Mouse (Mus musculus) C2C12 (cell line): Measurements from ENCODE around the gene Acot1. TPM values are rescaled to one million over a fixed set of nuclear protein-coding genes. Genes with fewer than 3 reads are reported as not detected.

Experiments
- H3K27me3 ChIP-seq: one replicate; pipeline ENCODE4 v1.6.1; 2011; ENCODE audit not compliant: control insufficient read depth, insufficient read depth, insufficient read length
- H3K36me3 ChIP-seq: one replicate; pipeline ENCODE4 v1.6.1; 2011; ENCODE audit not compliant: control insufficient read depth, insufficient read depth
- H3K4me3 ChIP-seq: one replicate; pipeline ENCODE4 v1.5.1; 2011; ENCODE audit warnings: mild to moderate bottlenecking, control low read depth; ENCODE audit not compliant: poor library complexity, insufficient read depth, severe bottlenecking
- H3K79me2 ChIP-seq: one replicate; pipeline ENCODE4 v1.6.1; 2011; ENCODE audit not compliant: control insufficient read depth, insufficient read depth
- H3K79me3 ChIP-seq: one replicate; pipeline ENCODE4 v1.6.1; 2011; ENCODE audit warnings: low read depth, control low read depth
- H3ac ChIP-seq: one replicate; pipeline ENCODE3; 2011; ENCODE audit warnings: low read depth; ENCODE audit not compliant: control insufficient read depth, insufficient read length
- CEBPB ChIP-seq: IDR thresholded peaks from one replicate; pipeline ENCODE4 v1.6.1; 2011; ENCODE audit warnings: low read depth, mild to moderate bottlenecking, control low read depth, moderate library complexity
- CTCF ChIP-seq: IDR thresholded peaks from one replicate; pipeline ENCODE4 v1.5.1; 2011; ENCODE audit not compliant: control insufficient read depth, insufficient read depth, insufficient read length
- FOSL1 ChIP-seq: IDR thresholded peaks from one replicate; pipeline ENCODE4 v1.8.0; 2011; ENCODE audit warnings: mild to moderate bottlenecking, low read length; ENCODE audit not compliant: poor library complexity, insufficient read depth, severe bottlenecking
- MAX ChIP-seq: IDR thresholded peaks from one replicate; pipeline ENCODE4 v1.6.1; 2011; ENCODE audit warnings: mild to moderate bottlenecking, control low read depth
- MYOD1 ChIP-seq: IDR thresholded peaks from one replicate; pipeline ENCODE4 v1.6.1; 2011; ENCODE audit warnings: low read depth; ENCODE audit not compliant: control insufficient read depth, insufficient read length
- MYOG ChIP-seq: IDR thresholded peaks from one replicate; pipeline ENCODE4 v1.6.1; 2011; ENCODE audit not compliant: control insufficient read depth, insufficient read length; ENCODE audit errors: extremely low read depth
- USF1 ChIP-seq: IDR thresholded peaks from one replicate; pipeline ENCODE4 v1.6.1; 2011; ENCODE audit warnings: low read depth, mild to moderate bottlenecking, control low read depth, moderate library complexity
- polyA plus RNA-seq: library from polyadenylated mRNA; unstranded; fragments of >200 nt; fragmentation: generic; extraction: Trizol; gene quantifications from one replicate; pipeline ENCODE4 v1.2.1, GENCODE M21; 2012; ENCODE audit warnings: missing spikeins

Gene Acot1
- polyA plus RNA-seq, 1 experiment = 0.41 TPM

- Histone ChIP-seq H3K79me2 (no peaks in the 10 kb centered on the region), H3K27me3 (no peaks in the 10 kb centered on the region), H3K36me3 (no peaks in the 10 kb centered on the region), H3ac (no peak within 1 kb of the TSS), H3K4me3 (no peak within 1 kb of the TSS), H3K79me3 (no peaks in the 10 kb centered on the region)
- TF ChIP-seq USF1 = no peak
- TF ChIP-seq MYOG = no peak
- TF ChIP-seq CTCF = no peak
- TF ChIP-seq CEBPB = no peak
- no peak for TF ChIP-seq MAX
- no peak for TF ChIP-seq FOSL1
- TF ChIP-seq MYOD1 = no peak
Observed at GRCm38 (mm10) chr12:84051937-84052474, 42.7 kb downstream of the Acot1 start, which contains the start of gene Acot3. Gene Acot3 (plus strand): TSS chr12:84052144.

GRCm38 (mm10) chr12:84052609-84053008 is 43.3 kb downstream of the Acot1 start:
- no peaks in the 10 kb centered on the region for H3K36me3 ChIP-seq
- no peak overlapping the region for H3K4me3 ChIP-seq
- no peak overlapping the region for H3ac ChIP-seq
- no peaks in the 10 kb centered on the region for H3K79me3 ChIP-seq
- TF ChIP-seq MYOG (no peak), MAX (no peak), FOSL1 (no peak), CEBPB (no peak)
- no peaks in the 10 kb centered on the region for H3K79me2 ChIP-seq
- no peaks in the 10 kb centered on the region for H3K27me3 ChIP-seq

GRCm38 (mm10) chr12:84053173-84053572 is 43.9 kb downstream of the Acot1 start:
- Histone ChIP-seq H3ac (no peak overlapping the region), H3K4me3 (no peak overlapping the region), H3K27me3 (peaks cover 3% of the 10 kb centered on the region), H3K79me3 (no peaks in the 10 kb centered on the region), H3K36me3 (no peaks in the 10 kb centered on the region), H3K79me2 (no peaks in the 10 kb centered on the region)
- no peak for TF ChIP-seq MYOD1
- TF ChIP-seq FOSL1 = no peak
- TF ChIP-seq USF1 = no peak
- no peak for TF ChIP-seq MYOG
- no peak for TF ChIP-seq CTCF
- no peak for TF ChIP-seq CEBPB
- TF ChIP-seq MAX = no peak

GRCm38 (mm10) chr12:84053679-84054391 is 44.5 kb downstream of the Acot1 start:
- H3K79me2 ChIP-seq = no peaks in the 10 kb centered on the region
- H3K4me3 ChIP-seq = no peak overlapping the region

GRCm38 (mm10) chr12:84060946-84061345 is 51.7 kb downstream of the Acot1 start:
- peaks cover 8% of the 10 kb centered on the region for H3K27me3 ChIP-seq
- no peaks in the 10 kb centered on the region for H3K36me3 ChIP-seq

More at GRCm38 (mm10) chr12:84053679-84054391, 44.5 kb downstream of the Acot1 start:
- Histone ChIP-seq H3K79me3 (no peaks in the 10 kb centered on the region), H3K36me3 (no peaks in the 10 kb centered on the region), H3K27me3 (peaks cover 3% of the 10 kb centered on the region), H3ac (no peak overlapping the region)
- no peak for TF ChIP-seq MYOG
- TF ChIP-seq CTCF = no peak
- no peak for TF ChIP-seq MAX
- TF ChIP-seq MYOD1 = no peak
- TF ChIP-seq FOSL1 = no peak
- no peak for TF ChIP-seq CEBPB
- no peak for TF ChIP-seq USF1

More at GRCm38 (mm10) chr12:84060946-84061345, 51.7 kb downstream of the Acot1 start:
- Histone ChIP-seq H3K4me3 (no peak overlapping the region), H3K79me3 (no peaks in the 10 kb centered on the region), H3K79me2 (no peaks in the 10 kb centered on the region), H3ac (no peak overlapping the region)
- TF ChIP-seq USF1 = no peak
- TF ChIP-seq CEBPB = no peak
- TF ChIP-seq FOSL1 = no peak
- TF ChIP-seq CTCF = no peak
- TF ChIP-seq MYOD1 = no peak
- no peak for TF ChIP-seq MYOG
- TF ChIP-seq MAX = no peak
